Mouse (Mus musculus) effector memory CD4-positive, alpha-beta T cell, adult 7 months (primary cell): ENCODE data around the gene E030025P04Rik. TPM values are rescaled to one million over a fixed set of nuclear protein-coding genes. Genes with fewer than 3 reads are reported as not detected.

Source experiments
- polyA plus RNA-seq: library from polyadenylated mRNA; unstranded; fragments of 100-300 nt; shearing (Covaris generic); gene quantifications from one replicate; pipeline ENCODE4 v1.2.1, GENCODE M21; 2017

The E030025P04Rik gene
- polyA plus RNA-seq = not detected

DNA sequence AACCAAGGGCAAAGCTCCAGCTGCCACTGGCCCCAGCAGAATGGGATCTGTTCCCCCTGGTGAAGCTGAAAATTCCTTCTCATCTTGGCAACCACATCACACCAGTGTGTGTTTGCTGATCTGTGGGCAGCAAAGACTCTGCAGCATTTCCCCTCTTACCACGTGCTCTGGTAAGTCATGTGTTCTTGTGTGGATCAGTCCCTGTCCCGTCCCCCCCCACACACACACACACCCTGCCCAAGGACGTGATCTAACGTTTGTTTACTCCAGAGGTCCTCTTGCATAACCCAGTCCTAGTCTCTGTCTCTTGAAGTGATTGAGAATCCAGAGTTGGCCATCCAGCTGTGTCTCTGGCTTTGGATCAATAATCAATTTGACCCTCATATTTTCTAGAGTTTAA lies at the start of gene E030025P04Rik:
TSS of gene E030025P04Rik (minus strand) at position 134 of the 400 bp plus-strand sequence.

Other genes with a start within 250 kb of the E030025P04Rik start
- gene Axin2, start 224.0 kb downstream of the E030025P04Rik start, polyA plus RNA-seq = 9.2 TPM
- 1.8 TPM for gene Rgs9, start 153.8 kb upstream of the E030025P04Rik start, polyA plus RNA-seq
- 294 TPM for gene Gna13, start 218.5 kb upstream of the E030025P04Rik start, polyA plus RNA-seq